Mouse (Mus musculus) lung, adult 2 months (tissue): ENCODE results near the gene Chd6.

Experiments
- CTCF ChIP-seq: fragments of 200-500 bp; IDR thresholded peaks from 2 replicates; pipeline ENCODE4 v1.5.1; 2011; ENCODE audit warnings: mild to moderate bottlenecking, low read length, control low read depth; ENCODE audit not compliant: insufficient read depth
- POLR2A ChIP-seq: fragments of 200-500 bp; IDR thresholded peaks from 2 replicates; pipeline ENCODE4 v1.6.1; 2011; ENCODE audit warnings: low read depth, mild to moderate bottlenecking, control low read depth, low read length, borderline replicate concordance; ENCODE audit errors: extremely low read depth

GRCm38 (mm10) chr2:160916714-160917113, 192.2 kb downstream of the Chd6 start:
- no peak for TF ChIP-seq POLR2A
- no peak for TF ChIP-seq CTCF
